Mouse (Mus musculus): ENCODE measurements around the gene Cxadr. TPM values are rescaled to one million over a fixed set of nuclear protein-coding genes. Genes with fewer than 3 reads are reported as not detected.

The Cxadr gene
- total and polyA plus RNA-seq, 3 experiments: 0.22 TPM; not detected in 2

GRCm38 (mm10) chr16:78378493-78378892 is 77.2 kb downstream of the Cxadr start:
- no peaks in the 10 kb centered on the region for H3K9me3 ChIP-seq (replicated peaks)
- TF ChIP-seq TAL1 (conservative IDR thresholded peaks at IDR 0.05; ENCODE audit: low read depth, low read length) (no peak), POLR2AphosphoS5 (IDR thresholded peaks at IDR 0.05; ENCODE audit: insufficient replicate concordance, low read depth, low read length) (no peak), GATA2 (IDR thresholded peaks at IDR 0.05; ENCODE audit: borderline replicate concordance, low read depth, low read length) (no peak), GATA1 (IDR thresholded peaks at IDR 0.05; ENCODE audit: borderline replicate concordance, low read length) (no peak), CTCF (IDR thresholded peaks at IDR 0.05; ENCODE audit: low read depth, low read length) (no peak)
- no peak overlapping the region for H3K4me3 ChIP-seq (ENCODE audit: low read depth, low read length)
- peaks cover 13% of the 10 kb centered on the region for H3K4me1 ChIP-seq (ENCODE audit: insufficient read depth, low read depth, low read length)
- H3K36me3 ChIP-seq (replicated peaks): peaks cover 3% of the 10 kb centered on the region
- ATAC-seq (ENCODE audit: extremely low read depth, insufficient number of reproducible peaks, low FRiP score, poor library complexity, severe bottlenecking): no peak
- no peaks in the 10 kb centered on the region for H3K27me3 ChIP-seq (ENCODE audit: insufficient read depth, low read length)
- no peak for DNase-seq (ENCODE audit: low spot score)

- H3K27me3 ChIP-seq (ENCODE audit: insufficient read depth, low read length): 0 out of 2 replicates have a peak, but pooled peaks cover 2% of the 10 kb centered on the region
- ATAC-seq (ENCODE audit: extremely low read depth, insufficient number of reproducible peaks, low FRiP score, poor library complexity, severe bottlenecking) (no peak), DNase-seq (ENCODE audit: low spot score) (no peak)
- no peaks in the 10 kb centered on the region for H3K4me1 ChIP-seq (ENCODE audit: insufficient read depth, low read depth, low read length)
- H3K36me3 ChIP-seq (replicated peaks): no peaks in the 10 kb centered on the region
- H3K4me3 ChIP-seq (ENCODE audit: low read depth, low read length): no peak overlapping the region
- no peak for TF ChIP-seq CTCF (IDR thresholded peaks at IDR 0.05; ENCODE audit: low read depth, low read length)
- no peak for TF ChIP-seq GATA2 (IDR thresholded peaks at IDR 0.05; ENCODE audit: borderline replicate concordance, low read depth, low read length)
- no peak for TF ChIP-seq POLR2AphosphoS5 (IDR thresholded peaks at IDR 0.05; ENCODE audit: insufficient replicate concordance, low read depth, low read length)
- no peak for TF ChIP-seq TAL1 (conservative IDR thresholded peaks at IDR 0.05; ENCODE audit: low read depth, low read length)
- no peak for TF ChIP-seq GATA1 (IDR thresholded peaks at IDR 0.05; ENCODE audit: borderline replicate concordance, low read length)
- H3K9me3 ChIP-seq (replicated peaks): peaks cover 4% of the 10 kb centered on the region
Observed at GRCm38 (mm10) chr16:78389122-78389521, 87.8 kb downstream of the Cxadr start.

- peaks cover 4% of the 10 kb centered on the region for H3K9me3 ChIP-seq (replicated peaks)
- H3K27me3 ChIP-seq (ENCODE audit: insufficient read depth, low read length): 0 out of 2 replicates have a peak, but pooled peaks cover 2% of the 10 kb centered on the region
- no peak for DNase-seq (ENCODE audit: low spot score)
- TF ChIP-seq GATA2 (IDR thresholded peaks at IDR 0.05; ENCODE audit: borderline replicate concordance, low read depth, low read length): no peak
- no peak for TF ChIP-seq POLR2AphosphoS5 (IDR thresholded peaks at IDR 0.05; ENCODE audit: insufficient replicate concordance, low read depth, low read length)
- TF ChIP-seq CTCF (IDR thresholded peaks at IDR 0.05; ENCODE audit: low read depth, low read length): no peak
- no peak for TF ChIP-seq TAL1 (conservative IDR thresholded peaks at IDR 0.05; ENCODE audit: low read depth, low read length)
- no peak for TF ChIP-seq GATA1 (IDR thresholded peaks at IDR 0.05; ENCODE audit: borderline replicate concordance, low read length)
- no peaks in the 10 kb centered on the region for H3K36me3 ChIP-seq (replicated peaks)
- H3K4me3 ChIP-seq (ENCODE audit: low read depth, low read length): no peak overlapping the region
- no peaks in the 10 kb centered on the region for H3K4me1 ChIP-seq (ENCODE audit: insufficient read depth, low read depth, low read length)
- no peak for ATAC-seq (ENCODE audit: extremely low read depth, insufficient number of reproducible peaks, low FRiP score, poor library complexity, severe bottlenecking)
Observed at GRCm38 (mm10) chr16:78389986-78390385, 88.7 kb downstream of the Cxadr start.

GRCm38 (mm10) chr16:78391354-78391753 is 90.1 kb downstream of the Cxadr start:
- ATAC-seq (ENCODE audit: extremely low read depth, insufficient number of reproducible peaks, low FRiP score, poor library complexity, severe bottlenecking) (no peak), DNase-seq (ENCODE audit: low spot score) (no peak)
- Histone ChIP-seq H3K9me3 (replicated peaks) (peaks cover 4% of the 10 kb centered on the region), H3K4me3 (ENCODE audit: low read depth, low read length) (no peak overlapping the region), H3K4me1 (ENCODE audit: insufficient read depth, low read depth, low read length) (no peaks in the 10 kb centered on the region), H3K27me3 (ENCODE audit: insufficient read depth, low read length) (0 out of 2 replicates have a peak, but pooled peaks cover 2% of the 10 kb centered on the region), H3K36me3 (replicated peaks) (no peaks in the 10 kb centered on the region)
- TF ChIP-seq POLR2AphosphoS5 (IDR thresholded peaks at IDR 0.05; ENCODE audit: insufficient replicate concordance, low read depth, low read length) (no peak), GATA2 (IDR thresholded peaks at IDR 0.05; ENCODE audit: borderline replicate concordance, low read depth, low read length) (no peak), GATA1 (IDR thresholded peaks at IDR 0.05; ENCODE audit: borderline replicate concordance, low read length) (no peak), CTCF (IDR thresholded peaks at IDR 0.05; ENCODE audit: low read depth, low read length) (no peak), TAL1 (conservative IDR thresholded peaks at IDR 0.05; ENCODE audit: low read depth, low read length) (no peak)

GRCm38 (mm10) chr16:78398734-78399133 is 97.4 kb downstream of the Cxadr start:
- no peak for DNase-seq (ENCODE audit: low spot score)
- Histone ChIP-seq H3K4me1 (ENCODE audit: insufficient read depth, low read depth, low read length) (no peaks in the 10 kb centered on the region), H3K27me3 (ENCODE audit: insufficient read depth, low read length) (no peaks in the 10 kb centered on the region), H3K4me3 (ENCODE audit: low read depth, low read length) (no peak overlapping the region), H3K36me3 (replicated peaks) (no peaks in the 10 kb centered on the region), H3K9me3 (replicated peaks) (peaks cover 4% of the 10 kb centered on the region)
- ATAC-seq (ENCODE audit: extremely low read depth, insufficient number of reproducible peaks, low FRiP score, poor library complexity, severe bottlenecking): no peak
- TF ChIP-seq POLR2AphosphoS5 (IDR thresholded peaks at IDR 0.05; ENCODE audit: insufficient replicate concordance, low read depth, low read length): no peak
- TF ChIP-seq CTCF (IDR thresholded peaks at IDR 0.05; ENCODE audit: low read depth, low read length): no peak
- TF ChIP-seq TAL1 (conservative IDR thresholded peaks at IDR 0.05; ENCODE audit: low read depth, low read length): no peak
- no peak for TF ChIP-seq GATA1 (IDR thresholded peaks at IDR 0.05; ENCODE audit: borderline replicate concordance, low read length)
- TF ChIP-seq GATA2 (IDR thresholded peaks at IDR 0.05; ENCODE audit: borderline replicate concordance, low read depth, low read length): no peak

GRCm38 (mm10) chr16:78399423-78399822 is 98.1 kb downstream of the Cxadr start:
- no peak for ATAC-seq (ENCODE audit: extremely low read depth, insufficient number of reproducible peaks, low FRiP score, poor library complexity, severe bottlenecking)
- Histone ChIP-seq H3K4me1 (ENCODE audit: insufficient read depth, low read depth, low read length) (no peaks in the 10 kb centered on the region), H3K9me3 (replicated peaks) (0 out of 2 replicates have a peak, but pooled peaks cover 2% of the 10 kb centered on the region), H3K36me3 (replicated peaks) (no peaks in the 10 kb centered on the region), H3K27me3 (ENCODE audit: insufficient read depth, low read length) (no peaks in the 10 kb centered on the region), H3K4me3 (ENCODE audit: low read depth, low read length) (no peak overlapping the region)
- TF ChIP-seq GATA1 (IDR thresholded peaks at IDR 0.05; ENCODE audit: borderline replicate concordance, low read length) (no peak), TAL1 (conservative IDR thresholded peaks at IDR 0.05; ENCODE audit: low read depth, low read length) (no peak), POLR2AphosphoS5 (IDR thresholded peaks at IDR 0.05; ENCODE audit: insufficient replicate concordance, low read depth, low read length) (no peak), GATA2 (IDR thresholded peaks at IDR 0.05; ENCODE audit: borderline replicate concordance, low read depth, low read length) (no peak), CTCF (IDR thresholded peaks at IDR 0.05; ENCODE audit: low read depth, low read length) (no peak)
- DNase-seq (ENCODE audit: low spot score): no peak

Data from G1E (cell line).